Mouse (Mus musculus): ENCODE results near the gene Ypel2.

DNA sequence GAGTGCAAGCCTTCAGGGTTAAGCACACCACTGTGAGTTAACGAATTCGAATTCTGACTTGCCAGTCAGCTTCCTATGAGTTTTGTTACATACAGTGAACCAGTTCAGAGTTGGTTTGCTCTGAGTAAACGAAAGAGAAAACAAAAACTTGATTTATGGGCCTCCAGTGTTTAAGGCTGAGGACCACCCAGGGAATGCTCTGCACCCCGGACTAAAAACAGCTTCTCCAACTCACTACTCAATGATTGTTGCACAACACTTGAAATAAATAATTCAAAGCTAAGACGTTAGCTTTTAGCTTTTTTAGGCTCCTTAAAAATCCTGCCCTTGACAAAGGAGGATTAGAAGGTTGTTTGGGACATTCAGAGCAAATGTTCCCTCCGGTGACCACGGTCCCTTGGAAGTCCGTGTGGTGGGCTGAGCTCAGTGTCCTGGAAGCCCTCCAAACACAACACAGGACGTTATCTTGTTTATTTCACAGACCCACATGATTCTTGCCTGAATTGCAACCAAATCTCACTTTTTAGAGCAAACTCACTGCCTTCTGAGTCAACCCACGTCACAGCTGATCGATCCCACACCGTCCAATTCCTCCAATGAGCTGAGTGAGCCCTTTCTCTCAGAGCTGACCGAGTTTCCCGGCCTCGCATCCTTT, 38.8 kb downstream of the Ypel2 start:
- TF ChIP-seq POLR2A (IDR thresholded peaks at IDR 0.05; ENCODE audit: control insufficient read depth, extremely low read depth, insufficient read depth, low read length, poor library complexity) (no peak), CTCF (IDR thresholded peaks at IDR 0.05; ENCODE audit: borderline replicate concordance, control insufficient read depth, extremely low read depth, insufficient read depth, low read length, poor library complexity) (no peak)

All from thymus, adult 2 months (tissue).